Mouse (Mus musculus) retina, adult 2 months (tissue): ENCODE data around the gene Rdh1.

Experiments
- DNase-seq: peaks from one replicate; pipeline ENCODE4 v3.0.0-alpha.2; 2012; ENCODE audit warnings: low read depth, low spot score

The Rdh1 gene

DNA sequence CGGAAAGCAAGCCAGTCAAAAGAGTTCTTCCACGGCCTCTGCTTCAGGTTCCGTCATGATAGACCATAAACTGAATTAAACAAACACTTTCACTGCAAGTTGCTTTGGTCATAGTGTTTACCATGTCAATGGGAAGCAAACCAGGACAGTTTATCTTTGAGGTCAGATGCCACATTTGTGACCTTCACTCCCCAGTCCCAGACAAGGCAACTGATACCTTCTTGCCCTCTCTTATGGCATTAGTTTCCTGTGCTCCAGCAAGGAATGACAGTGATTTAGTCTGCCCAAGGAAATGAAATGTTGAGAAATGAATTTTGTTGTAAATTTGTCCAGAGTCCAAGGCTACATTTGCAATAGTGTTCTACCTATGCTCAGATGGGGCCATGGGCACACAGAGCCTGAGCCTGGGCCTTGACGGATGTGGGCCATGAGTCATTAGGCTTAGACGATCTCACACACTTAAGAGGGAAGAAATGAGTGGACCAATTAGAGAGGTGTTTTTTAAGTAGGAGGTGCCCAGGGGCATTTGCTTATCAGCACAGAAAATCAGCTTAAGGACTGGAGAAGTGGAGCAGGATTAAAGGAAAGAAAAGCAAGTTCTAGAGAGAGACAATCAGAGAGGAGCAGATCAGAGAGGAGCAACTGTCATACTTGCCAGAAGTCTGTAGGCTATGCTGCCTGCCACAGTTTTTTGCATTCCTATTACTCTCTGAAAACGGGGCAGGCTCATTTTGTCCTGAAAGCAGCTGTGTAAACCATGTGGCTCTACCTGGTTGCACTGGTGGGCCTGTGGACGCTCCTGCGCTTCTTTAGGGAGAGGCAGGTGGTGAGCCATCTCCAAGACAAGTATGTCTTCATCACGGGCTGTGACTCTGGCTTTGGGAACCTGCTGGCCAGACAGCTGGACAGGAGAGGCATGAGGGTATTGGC, at the start of gene Rdh1, which contains the start of gene Rdh16f1:
TSS of gene Rdh1 (plus strand) at position 541 of the 930 bp plus-strand sequence.
TSS of gene Rdh16f1 (plus strand) at position 607 of the 930 bp plus-strand sequence.
- DNase-seq = no peak

DNA sequence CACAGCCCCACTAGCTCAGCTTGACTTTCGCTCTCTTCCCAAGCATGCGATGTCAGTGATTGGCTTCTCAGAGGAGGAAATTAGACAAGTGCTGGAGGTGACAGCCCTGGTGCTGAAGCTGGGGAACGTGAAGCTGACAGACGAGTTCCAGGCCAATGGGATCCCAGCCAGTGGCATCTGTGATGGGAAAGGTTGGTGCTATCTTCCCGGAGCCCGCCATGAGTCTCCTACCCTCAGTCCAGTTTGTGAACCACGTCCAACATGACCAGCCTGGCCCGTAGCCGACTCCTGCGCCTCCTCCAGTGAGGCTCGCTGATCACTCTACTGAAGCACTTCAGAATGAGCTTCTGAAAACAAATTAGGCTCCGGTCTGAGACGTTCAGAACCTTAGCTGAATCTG, 49.2 kb upstream of the Rdh1 start:
- no peak for DNase-seq

DNA sequence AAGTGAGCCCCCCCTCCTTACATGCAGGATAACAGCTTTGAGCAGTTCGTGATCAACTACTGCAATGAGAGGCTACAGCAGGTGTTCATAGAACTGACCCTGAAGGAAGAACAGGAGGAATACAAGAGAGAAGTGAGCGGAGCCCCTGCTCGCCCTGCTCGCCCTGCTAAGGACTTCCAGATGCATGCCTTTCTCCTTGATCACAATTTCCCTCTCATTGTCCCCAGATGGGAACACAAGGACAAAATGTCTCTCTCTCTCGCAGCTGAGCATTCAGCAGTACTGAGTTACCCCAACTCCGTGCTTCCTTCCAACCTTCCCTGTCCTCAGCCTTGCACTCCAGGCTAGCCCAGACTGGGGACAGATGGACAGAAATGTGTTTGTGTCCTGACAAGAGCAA, 46.8 kb upstream of the Rdh1 start:
- DNase-seq = no peak

DNA sequence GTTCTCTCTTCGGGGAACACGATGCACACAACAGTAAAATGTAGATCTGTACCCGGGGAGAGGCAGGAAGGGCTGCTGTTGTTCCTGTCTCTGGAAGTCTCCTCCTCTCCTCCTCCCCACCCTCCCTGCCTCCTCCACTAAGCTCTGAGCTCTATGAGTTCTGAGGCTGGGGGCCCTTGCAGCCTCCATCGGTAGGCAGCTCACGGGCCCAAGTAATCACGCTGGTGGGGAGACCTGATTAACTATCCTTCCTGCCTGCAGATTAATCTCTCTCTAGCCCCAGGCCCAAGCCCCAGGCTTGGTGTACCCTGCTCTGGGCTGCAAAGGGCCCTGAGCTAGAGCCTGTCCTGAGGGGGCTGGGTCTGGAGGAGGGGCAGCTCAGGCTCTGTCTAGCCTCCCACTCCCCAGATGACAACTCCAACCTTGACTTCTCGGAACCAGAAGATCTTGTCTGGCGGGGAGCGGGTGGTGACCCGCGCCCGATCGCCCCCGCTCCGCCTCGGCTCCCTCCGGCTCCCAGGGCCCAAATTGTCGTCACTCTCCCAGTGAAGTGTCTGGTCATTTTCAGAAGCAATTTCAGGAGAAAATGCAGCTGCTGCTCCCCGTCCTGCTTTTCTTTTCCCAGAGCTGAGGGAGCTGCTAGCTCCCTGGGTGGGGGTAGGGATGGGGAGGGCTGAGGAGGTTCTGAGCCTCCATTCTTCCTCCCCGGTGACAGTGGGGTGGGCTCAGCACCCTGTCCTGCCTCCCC, 37.7 kb upstream of the Rdh1 start:
- no peak for DNase-seq

DNA sequence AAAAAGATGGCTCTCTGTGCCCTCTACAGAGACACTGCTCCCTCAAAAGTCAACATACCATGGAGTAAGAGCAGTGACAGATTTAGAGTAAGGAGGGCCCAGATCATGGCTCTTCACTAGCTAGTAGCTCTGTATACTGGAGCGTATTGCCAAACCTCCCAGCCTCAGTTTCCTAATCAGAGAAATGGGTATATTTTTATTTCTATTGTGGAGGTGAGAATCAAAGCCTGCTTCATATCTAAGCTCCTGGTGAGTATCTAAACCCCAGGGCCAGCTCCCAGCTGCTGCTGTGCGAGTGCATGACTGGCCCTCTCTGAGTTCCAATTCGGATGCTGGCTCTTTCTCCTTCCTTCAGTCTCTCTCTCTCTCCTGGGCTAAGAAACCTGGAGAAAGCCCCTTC, 35.3 kb upstream of the Rdh1 start, which contains the start of gene Tac2:
TSS of gene Tac2 (plus strand) at position 301 of the 400 bp plus-strand sequence.
- DNase-seq = no peak

DNA sequence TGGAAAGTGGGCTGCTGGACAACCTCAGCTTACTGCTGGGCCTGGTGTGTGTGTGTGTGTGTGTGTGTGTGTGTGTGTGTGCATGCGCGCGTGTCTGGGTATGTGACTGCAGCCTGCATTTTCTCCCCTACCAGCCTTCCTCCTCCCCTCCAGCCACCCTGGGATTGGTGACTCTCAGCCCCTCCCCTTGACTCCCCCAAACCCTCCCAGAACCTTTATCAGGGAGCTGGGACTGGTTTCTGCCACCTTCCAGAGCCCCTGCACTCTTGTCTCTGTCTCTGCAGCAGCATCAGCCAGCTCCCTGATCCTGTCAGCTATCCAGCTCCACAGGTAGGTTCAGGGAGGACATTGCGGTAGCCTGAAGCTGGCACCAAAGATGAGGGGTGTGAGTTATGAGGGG, 34.4 kb upstream of the Rdh1 start:
- DNase-seq = no peak

DNA sequence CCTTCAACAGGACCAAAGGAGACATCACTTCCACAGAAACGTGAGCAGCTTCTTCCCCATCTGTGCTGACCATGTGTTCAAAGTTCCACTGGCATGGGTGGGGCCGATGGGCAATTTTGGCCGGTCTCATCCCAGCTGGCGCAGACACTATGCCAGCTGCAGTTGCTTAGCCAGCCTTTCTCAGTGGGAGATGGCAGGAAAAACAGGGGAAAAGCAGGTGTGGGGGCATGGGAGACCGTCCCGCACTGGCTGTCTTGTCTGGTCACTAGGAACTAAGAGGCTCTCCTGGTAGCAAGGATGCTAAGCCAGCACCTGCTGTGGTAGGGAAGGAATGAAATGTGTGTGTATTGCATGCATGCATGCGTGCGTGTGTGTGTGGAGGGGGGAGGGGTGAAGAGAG, 31.1 kb upstream of the Rdh1 start:
- no peak for DNase-seq

DNA sequence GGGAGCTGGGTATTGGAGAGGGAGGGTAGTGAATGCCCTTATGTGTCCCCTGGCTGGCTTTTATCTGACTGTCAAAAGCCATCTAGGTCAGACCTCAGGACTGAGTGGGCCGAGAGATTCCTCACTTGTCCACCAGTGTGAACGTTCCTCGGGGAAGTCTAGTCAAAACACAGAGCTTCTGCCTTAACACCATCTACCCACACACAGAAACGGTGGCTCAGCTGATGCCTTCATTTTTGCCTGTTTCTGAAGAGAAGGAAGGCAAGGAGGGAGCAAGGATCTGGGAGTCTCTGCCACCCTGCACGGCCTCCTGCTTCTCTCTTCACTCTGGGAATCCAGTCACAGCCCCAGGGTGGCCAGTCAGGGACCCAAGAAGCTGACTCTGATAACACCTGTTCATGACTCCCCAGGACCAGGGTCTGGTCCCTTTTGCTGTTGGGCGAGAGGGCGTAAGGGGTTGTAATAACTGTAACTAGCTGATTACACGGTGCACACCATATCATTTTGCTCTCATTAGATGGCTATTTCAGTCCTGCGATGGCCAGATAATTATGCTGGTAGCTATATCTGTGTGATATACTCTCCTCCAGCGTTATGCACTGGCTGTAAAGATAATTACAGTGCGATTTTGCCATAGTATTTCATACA, 29.1 kb upstream of the Rdh1 start:
- no peak for DNase-seq

DNA sequence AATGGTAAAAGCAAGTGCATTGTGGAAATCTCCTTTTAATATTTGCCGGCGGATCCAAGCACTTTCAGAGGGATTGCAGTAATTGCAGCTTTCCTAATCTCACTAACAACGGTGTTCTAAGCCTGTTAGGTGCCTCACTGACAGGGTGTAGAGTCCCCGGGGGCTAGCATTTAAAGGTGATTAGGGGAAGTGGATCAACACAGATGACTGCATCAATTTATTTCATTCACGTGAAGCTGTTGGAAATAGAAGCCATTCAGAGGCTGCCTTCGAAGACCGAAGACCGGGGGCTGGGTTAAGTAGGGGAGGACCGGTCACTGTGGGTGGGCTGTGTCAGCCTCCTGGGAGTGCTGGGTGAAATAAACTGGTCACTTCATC, 28.6 kb upstream of the Rdh1 start:
- no peak for DNase-seq

DNA sequence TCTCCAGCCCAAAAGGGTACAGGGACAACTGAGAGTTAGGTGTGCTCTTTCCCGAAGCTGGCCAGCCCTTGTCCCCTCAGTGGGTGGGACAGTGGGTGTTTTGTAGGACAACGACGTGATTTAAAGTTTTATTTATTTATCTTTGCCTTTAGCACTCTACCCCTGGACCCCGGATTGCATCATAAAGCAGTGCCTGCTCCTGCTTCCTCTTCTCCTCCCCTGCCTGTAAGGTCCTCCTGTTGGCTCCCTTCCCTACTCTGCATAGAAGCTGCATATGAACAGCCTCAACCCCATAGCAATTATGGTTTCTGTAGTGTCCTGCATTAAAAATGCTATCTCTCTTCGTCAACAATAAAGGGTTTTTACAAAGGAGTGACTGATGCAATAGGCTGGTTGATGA, 28.1 kb upstream of the Rdh1 start:
- DNase-seq = no peak

DNA sequence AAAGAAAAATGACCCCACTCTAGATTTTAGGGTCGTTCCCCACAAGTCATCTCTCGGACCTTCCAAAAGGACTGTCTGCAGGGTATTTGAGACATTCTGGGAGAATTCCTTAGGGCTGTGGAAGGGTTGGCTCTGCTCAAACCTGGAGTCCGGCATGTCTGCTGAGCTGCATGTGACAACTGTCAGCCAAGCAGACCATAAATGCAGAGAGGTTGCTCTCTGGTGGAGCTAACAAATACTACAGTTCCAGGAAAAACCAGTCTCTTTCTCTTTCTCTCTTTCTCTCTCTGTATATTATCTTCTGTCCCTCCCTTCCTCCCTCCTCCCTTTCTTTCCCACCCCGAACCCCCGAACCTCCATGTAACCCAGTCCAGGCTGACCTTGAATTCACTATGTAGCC, 25.1 kb upstream of the Rdh1 start:
- DNase-seq = no peak

DNA sequence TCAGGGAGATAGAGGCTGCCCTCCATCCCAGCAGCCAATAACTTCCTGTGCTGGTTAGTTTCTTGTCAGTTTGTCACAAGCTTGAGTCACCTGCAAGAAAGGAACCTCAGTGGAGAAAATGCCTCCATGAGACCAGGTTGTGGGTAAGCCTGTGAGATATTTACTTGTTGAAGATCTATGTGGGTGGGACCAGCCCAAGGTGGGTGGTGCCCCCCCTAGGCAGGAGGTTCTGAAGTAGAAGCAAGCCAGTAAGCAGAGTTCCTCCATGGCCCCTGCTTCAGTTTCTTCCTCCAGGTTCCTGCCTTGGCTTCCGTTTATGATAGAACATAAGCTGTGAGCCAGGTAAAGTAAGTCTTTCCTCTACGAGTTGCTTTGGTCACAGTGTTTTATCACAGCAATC, 23.3 kb upstream of the Rdh1 start:
- no peak for DNase-seq

DNA sequence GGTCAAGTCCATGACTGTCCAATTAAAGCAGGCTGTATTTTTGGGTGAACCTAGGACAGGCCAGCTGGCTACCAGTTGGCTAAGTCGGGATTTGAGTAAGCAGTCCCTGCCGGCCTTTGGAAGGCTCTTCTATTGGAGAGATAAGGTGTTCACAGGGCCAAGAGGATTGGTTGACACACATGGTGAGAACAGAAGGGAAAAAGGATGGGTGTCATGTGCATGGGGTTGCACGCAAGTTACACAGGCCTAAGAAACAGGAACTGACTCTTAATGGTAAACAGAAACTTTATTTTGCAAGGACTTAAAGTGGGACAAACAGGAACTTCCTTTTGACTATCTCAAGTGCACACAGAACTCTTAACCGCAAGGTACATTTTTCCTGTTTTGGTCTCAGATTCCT, 22.6 kb upstream of the Rdh1 start:
- no peak for DNase-seq

DNA sequence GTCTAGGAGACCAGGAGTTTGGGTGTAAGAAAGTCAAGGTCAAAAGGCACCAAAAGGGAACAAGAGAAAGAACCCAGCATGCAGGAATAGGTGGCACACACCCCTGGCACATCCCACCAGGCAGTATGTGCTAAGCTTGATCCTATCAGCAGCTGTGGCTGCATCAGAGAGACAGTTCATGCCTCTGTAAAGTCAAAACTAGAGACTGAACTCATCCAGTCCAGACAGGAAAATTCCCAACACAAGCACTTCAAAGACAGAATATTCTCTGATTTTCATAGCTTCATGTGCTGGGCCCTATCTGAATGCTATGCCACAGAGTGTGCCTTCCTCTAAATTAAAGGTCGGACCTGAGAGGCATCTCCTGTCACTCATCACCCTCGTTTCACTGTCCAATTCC, 22.0 kb upstream of the Rdh1 start:
- no peak for DNase-seq

DNA sequence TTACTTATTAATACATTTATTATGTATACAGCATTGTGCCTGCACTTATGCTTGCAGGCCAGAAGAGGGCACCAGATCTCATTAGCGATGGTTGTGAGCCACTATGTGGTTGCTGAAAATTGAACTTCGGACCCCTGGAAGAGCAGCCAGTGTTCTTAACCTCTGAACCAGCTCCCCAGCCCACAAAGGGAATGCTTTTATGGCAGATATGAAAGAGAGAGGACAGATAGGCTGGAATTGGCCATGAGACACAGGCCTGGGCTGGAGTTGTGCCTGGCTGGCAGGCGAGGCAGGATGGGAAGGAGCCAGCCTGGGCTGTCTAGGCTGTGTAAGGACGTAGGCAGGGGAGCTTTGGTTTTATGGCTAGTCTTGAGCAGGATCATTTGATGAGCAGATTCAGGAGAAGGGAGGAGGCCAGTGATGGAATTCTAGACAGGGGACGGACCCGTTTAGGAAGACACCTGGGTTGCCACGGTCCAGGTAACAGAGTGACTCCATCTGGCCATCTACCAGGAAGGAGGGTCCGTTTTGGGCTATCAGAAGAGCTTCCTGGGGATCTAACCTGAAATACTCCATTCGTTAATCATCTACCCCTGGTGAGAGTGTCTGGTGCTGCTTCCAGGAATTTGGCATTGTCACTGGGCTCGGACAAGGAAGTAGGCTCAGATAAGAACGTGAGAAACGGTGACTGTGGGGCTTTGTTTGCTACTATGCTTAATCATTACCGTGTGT, 21.2 kb upstream of the Rdh1 start:
- no peak for DNase-seq

DNA sequence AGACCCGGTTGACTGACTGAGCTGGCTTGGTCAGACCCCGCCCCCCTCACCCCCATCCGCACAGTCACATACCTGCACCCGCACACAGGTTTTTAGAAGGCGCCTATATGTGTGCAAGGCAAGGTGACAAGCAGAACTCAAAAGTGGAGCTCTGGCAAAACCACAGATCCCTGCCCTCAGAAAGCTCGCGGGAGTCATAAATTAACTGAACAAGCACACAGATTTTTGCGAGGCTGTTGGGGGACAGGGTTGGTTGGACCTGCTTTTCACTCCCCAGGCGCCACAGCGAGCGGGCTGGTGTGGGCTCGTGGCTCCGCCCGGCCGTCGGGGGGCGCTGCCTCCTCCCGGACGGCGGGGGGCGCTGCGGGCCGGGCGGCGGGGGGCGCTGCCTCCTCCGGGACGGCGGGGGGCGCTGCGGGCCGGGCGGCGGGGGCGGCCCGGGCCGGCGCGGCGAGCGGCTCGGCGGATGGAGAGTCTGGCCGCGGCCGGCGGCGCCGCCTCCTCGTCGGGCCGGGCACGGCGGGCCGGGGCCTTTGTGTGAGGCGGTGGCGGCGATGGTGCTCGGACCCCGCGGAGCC, 20.3 kb upstream of the Rdh1 start, which contains the start of gene Zbtb39:
TSS of gene Zbtb39 (plus strand) at position 456 of the 578 bp plus-strand sequence.
- peak; percentile 55 for DNase-seq

DNA sequence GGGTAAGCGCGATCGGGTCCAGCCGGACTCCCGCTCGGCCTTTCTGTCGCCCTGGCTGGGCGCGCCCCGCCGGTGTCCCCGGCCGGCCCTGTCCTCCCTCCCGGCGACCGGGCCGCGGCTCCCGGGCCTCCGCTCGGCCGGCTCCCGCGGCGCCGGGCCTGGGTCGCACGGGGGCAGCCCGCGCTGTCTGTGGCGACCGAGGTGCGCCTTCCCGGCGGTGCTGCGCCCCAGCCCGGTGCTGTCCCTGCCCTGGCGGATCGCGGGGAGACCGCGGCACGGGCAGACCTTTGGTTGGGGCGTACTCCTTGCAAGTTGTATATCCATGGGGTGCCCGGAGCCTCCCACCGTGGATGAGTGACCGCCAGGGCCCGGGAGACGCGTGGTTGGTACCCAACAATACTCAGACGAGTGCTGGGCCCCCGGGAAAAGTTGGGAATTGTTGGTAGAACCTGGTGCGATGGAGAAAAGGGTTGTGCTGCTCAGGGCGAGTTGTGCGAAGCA, 19.8 kb upstream of the Rdh1 start:
- DNase-seq = no peak

DNA sequence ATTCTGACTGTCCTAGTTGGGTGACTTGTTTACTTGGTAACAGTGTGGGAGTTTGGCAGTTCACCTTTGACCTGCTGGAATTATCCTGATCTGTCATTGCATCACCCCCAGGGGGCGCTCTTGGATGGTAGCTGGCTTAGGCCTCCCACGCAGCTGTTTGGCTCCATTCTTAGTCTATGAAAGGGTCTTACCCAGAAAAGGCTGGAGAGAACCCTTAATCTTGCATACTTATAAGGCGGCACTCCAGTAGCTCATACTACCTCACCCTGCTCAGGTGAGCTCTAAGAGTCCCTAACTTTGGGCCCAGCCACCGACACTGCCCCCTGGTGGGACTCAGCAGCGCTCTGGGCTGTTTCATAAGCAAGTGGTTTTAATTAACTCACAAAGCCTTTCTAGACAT, 14.9 kb upstream of the Rdh1 start:
- DNase-seq = no peak

DNA sequence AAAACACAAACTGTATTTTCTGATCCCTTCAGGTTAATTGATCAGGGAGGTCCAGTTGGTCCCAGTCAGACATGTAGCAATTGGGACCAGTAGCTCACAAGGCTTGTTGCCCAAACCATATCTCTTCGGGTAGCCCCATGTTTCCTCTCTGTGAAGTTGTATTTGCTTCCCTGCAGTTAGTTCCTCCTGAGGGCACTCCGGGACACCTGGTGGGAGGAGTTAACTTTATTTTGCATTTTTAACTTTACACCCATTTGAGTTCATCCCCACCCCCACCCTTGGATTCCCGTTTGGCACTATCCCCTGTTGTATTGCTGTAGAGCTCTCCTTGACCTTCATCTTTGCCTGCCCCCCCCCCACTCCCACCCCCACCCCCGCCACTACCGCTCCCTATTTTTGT, 13.6 kb upstream of the Rdh1 start:
- no peak for DNase-seq

DNA sequence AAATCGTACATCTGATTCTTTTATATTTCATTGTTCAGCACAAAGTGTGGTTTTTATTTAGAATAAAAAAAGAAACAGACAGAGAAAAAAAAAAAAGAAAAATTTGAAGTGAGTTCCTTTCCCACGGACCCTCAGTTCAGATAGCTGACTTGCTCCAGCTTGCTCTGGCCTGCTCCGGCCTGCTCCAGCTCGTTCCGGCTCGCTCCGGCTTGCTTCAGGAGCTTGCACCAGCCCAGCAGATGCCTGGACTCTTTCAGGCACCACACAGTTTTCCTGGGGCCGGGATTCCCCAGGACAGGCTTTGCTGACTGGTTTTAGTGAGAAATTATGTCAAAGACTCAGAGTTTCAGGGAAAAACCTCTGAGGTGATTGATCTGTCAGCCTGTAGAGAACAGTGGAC, 12.3 kb upstream of the Rdh1 start:
- DNase-seq = no peak
